Mouse (Mus musculus): ENCODE results near the gene Tnks1bp1. TPM values are rescaled to one million over a fixed set of nuclear protein-coding genes. Genes with fewer than 3 reads are reported as not detected.

Gene Tnks1bp1
- polyA plus RNA-seq, 1 experiment from 2014 or later = 32.9 TPM

- H3K9me3 ChIP-seq (ENCODE audit: control insufficient read depth, low read length) = no peaks in the 10 kb centered on the region
- H3K36me3 ChIP-seq (ENCODE audit: control insufficient read depth, insufficient read depth, low read length) = no peaks in the 10 kb centered on the region
- H3K4me2 ChIP-seq (replicated peaks; ENCODE audit: low read depth) = no peak overlapping the region
- TF ChIP-seq EP300 (optimal IDR thresholded peaks at IDR 0.05) (no peak), CTCF (IDR thresholded peaks at IDR 0.05; ENCODE audit: low read depth) (peak; percentile 77)
- no peak overlapping the region for H3K27ac ChIP-seq (replicated peaks)
- no peaks in the 10 kb centered on the region for H3K4me1 ChIP-seq (replicated peaks; ENCODE audit: control insufficient read depth, insufficient read depth)
- no peak overlapping the region for H3K9ac ChIP-seq (ENCODE audit: low read length)
- H3K4me3 ChIP-seq (ENCODE audit: low read depth, low read length) = no peak overlapping the region
- H3K27me3 ChIP-seq (ENCODE audit: control insufficient read depth, insufficient read depth, low read length) = no peaks in the 10 kb centered on the region
- 15% methylated on average over 4 of the region's 4 CpGs for WGBS
- DNase-seq (ENCODE audit: low spot score) = no peak
- ATAC-seq (ENCODE audit: low FRiP score, low TSS enrichment) = no peak
These were observed 40.1 kb upstream of the Tnks1bp1 start for GRCm38 (mm10) chr2:85007729-85008128.

DNA sequence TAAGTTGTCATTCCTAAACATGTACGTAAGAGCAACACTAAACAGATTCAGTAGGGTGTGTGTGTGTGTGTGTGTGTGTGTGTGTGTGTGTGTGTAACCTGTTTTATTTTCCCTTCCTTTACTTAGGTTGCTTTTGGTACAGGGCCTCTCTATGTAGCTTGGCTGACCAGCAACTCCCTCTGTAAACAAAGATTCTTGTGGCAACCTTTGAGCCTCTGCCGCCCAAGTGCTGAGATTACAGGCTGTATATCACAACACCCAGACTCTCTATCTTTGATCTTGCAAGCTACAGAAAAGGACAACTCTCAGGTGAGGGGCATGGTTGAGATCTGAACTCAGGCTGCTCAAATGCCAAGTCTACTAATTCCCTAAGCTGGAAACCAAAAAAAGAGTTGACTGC is 38.6 kb upstream of the Tnks1bp1 start:
- TF ChIP-seq EP300 (optimal IDR thresholded peaks at IDR 0.05) (no peak), CTCF (IDR thresholded peaks at IDR 0.05; ENCODE audit: low read depth) (no peak)
- no peaks in the 10 kb centered on the region for H3K36me3 ChIP-seq (ENCODE audit: control insufficient read depth, insufficient read depth, low read length)
- no peak overlapping the region for H3K4me2 ChIP-seq (replicated peaks; ENCODE audit: low read depth)
- no peaks in the 10 kb centered on the region for H3K27me3 ChIP-seq (ENCODE audit: control insufficient read depth, insufficient read depth, low read length)
- DNase-seq (ENCODE audit: low spot score) (peak; percentile 54), ATAC-seq (ENCODE audit: low FRiP score, low TSS enrichment) (peak; percentile 86)
- no peaks in the 10 kb centered on the region for H3K4me1 ChIP-seq (replicated peaks; ENCODE audit: control insufficient read depth, insufficient read depth)
- H3K4me3 ChIP-seq (ENCODE audit: low read depth, low read length) = no peak overlapping the region
- H3K27ac ChIP-seq (replicated peaks) = no peak overlapping the region
- H3K9ac ChIP-seq (ENCODE audit: low read length) = no peak overlapping the region
- 40% methylated on average over 2 of the region's 2 CpGs for WGBS
- no peaks in the 10 kb centered on the region for H3K9me3 ChIP-seq (ENCODE audit: control insufficient read depth, low read length)

- no peaks in the 10 kb centered on the region for H3K4me1 ChIP-seq (replicated peaks; ENCODE audit: control insufficient read depth, insufficient read depth)
- no peak overlapping the region for H3K9ac ChIP-seq (ENCODE audit: low read length)
- ATAC-seq (ENCODE audit: low FRiP score, low TSS enrichment) (peak; percentile 70), DNase-seq (ENCODE audit: low spot score) (peak; percentile 45)
- no peak overlapping the region for H3K27ac ChIP-seq (replicated peaks)
- no peaks in the 10 kb centered on the region for H3K36me3 ChIP-seq (ENCODE audit: control insufficient read depth, insufficient read depth, low read length)
- 24% methylated on average over 9 of the region's 9 CpGs for WGBS
- H3K27me3 ChIP-seq (ENCODE audit: control insufficient read depth, insufficient read depth, low read length) = no peaks in the 10 kb centered on the region
- no peaks in the 10 kb centered on the region for H3K9me3 ChIP-seq (ENCODE audit: control insufficient read depth, low read length)
- no peak overlapping the region for H3K4me2 ChIP-seq (replicated peaks; ENCODE audit: low read depth)
- TF ChIP-seq EP300 (optimal IDR thresholded peaks at IDR 0.05) = no peak
- TF ChIP-seq CTCF (IDR thresholded peaks at IDR 0.05; ENCODE audit: low read depth) = no peak
- no peak overlapping the region for H3K4me3 ChIP-seq (ENCODE audit: low read depth, low read length)
These were observed 35.8 kb upstream of the Tnks1bp1 start for GRCm38 (mm10) chr2:85011906-85012604.

- H3K9ac ChIP-seq (ENCODE audit: low read length) = no peak overlapping the region
- no peaks in the 10 kb centered on the region for H3K4me1 ChIP-seq (replicated peaks; ENCODE audit: control insufficient read depth, insufficient read depth)
- H3K27me3 ChIP-seq (ENCODE audit: control insufficient read depth, insufficient read depth, low read length) = no peaks in the 10 kb centered on the region
- no peak for TF ChIP-seq CTCF (IDR thresholded peaks at IDR 0.05; ENCODE audit: low read depth)
- TF ChIP-seq EP300 (optimal IDR thresholded peaks at IDR 0.05) = no peak
- H3K27ac ChIP-seq (replicated peaks) = no peak overlapping the region
- no peaks in the 10 kb centered on the region for H3K36me3 ChIP-seq (ENCODE audit: control insufficient read depth, insufficient read depth, low read length)
- ATAC-seq (ENCODE audit: low FRiP score, low TSS enrichment) (no peak), DNase-seq (ENCODE audit: low spot score) (no peak)
- WGBS = 81% methylated on average over 14 of the region's 14 CpGs
- no peaks in the 10 kb centered on the region for H3K9me3 ChIP-seq (ENCODE audit: control insufficient read depth, low read length)
- H3K4me3 ChIP-seq (ENCODE audit: low read depth, low read length) = no peak overlapping the region
- H3K4me2 ChIP-seq (replicated peaks; ENCODE audit: low read depth) = no peak overlapping the region
These were observed 35.1 kb upstream of the Tnks1bp1 start for GRCm38 (mm10) chr2:85012679-85013078.

DNA sequence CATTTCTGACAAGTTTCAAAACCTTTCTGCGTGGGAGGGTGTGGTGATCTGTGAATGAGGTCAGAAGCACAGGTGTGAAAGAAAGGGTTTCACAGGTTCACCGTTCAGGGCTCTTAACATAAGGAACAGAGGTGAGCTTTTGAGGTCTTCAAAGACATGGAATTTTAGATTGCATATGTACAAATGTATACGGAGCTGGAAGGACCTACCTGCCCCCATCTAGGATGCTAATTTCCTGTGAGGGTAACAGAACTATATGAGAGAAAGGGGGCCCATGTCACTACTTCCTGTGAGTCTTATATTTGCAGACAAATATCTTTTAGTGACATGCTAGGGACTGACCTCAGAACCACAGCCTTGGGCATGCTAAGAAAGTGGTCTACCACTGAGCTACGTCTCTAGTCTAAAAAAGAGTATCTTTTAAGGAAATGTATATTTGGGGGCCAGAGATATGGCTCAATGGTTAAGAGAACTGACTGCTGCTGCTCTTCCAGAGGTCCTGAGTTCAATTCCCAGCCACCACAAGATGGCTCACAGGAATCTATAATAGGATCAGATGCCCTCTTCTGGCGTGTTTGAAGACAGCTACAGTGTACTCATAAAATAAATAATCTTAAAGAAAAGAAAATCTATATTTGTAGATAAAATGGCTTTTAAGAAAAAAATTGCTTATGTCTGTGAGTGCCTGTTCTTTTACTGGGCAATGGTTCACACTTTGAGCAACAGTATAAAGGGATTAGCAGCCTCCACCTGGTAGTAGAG is 33.8 kb upstream of the Tnks1bp1 start:
- H3K4me1 ChIP-seq (replicated peaks; ENCODE audit: control insufficient read depth, insufficient read depth) = no peaks in the 10 kb centered on the region
- 69% methylated on average over 5 of the region's 5 CpGs for WGBS
- no peak overlapping the region for H3K27ac ChIP-seq (replicated peaks)
- H3K27me3 ChIP-seq (ENCODE audit: control insufficient read depth, insufficient read depth, low read length) = no peaks in the 10 kb centered on the region
- no peak for TF ChIP-seq EP300 (optimal IDR thresholded peaks at IDR 0.05)
- TF ChIP-seq CTCF (IDR thresholded peaks at IDR 0.05; ENCODE audit: low read depth) = peak; percentile 14; the same call in 1 of the 2 replicates
- H3K4me3 ChIP-seq (ENCODE audit: low read depth, low read length) = no peak overlapping the region
- H3K9ac ChIP-seq (ENCODE audit: low read length) = no peak overlapping the region
- no peak for DNase-seq (ENCODE audit: low spot score)
- no peaks in the 10 kb centered on the region for H3K9me3 ChIP-seq (ENCODE audit: control insufficient read depth, low read length)
- ATAC-seq (ENCODE audit: low FRiP score, low TSS enrichment) = no peak
- H3K36me3 ChIP-seq (ENCODE audit: control insufficient read depth, insufficient read depth, low read length) = no peaks in the 10 kb centered on the region
- H3K4me2 ChIP-seq (replicated peaks; ENCODE audit: low read depth) = no peak overlapping the region

GRCm38 (mm10) chr2:85014588-85014982 is 33.2 kb upstream of the Tnks1bp1 start:
- no peak overlapping the region for H3K27ac ChIP-seq (replicated peaks)
- H3K9ac ChIP-seq (ENCODE audit: low read length) = no peak overlapping the region
- whole genome bisulfite sequencing = 45% methylated on average over 3 of the region's 3 CpGs
- H3K9me3 ChIP-seq (ENCODE audit: control insufficient read depth, low read length) = no peaks in the 10 kb centered on the region
- H3K36me3 ChIP-seq (ENCODE audit: control insufficient read depth, insufficient read depth, low read length) = no peaks in the 10 kb centered on the region
- H3K4me2 ChIP-seq (replicated peaks; ENCODE audit: low read depth) = no peak overlapping the region
- DNase-seq (ENCODE audit: low spot score) (no peak), ATAC-seq (ENCODE audit: low FRiP score, low TSS enrichment) (no peak)
- no peaks in the 10 kb centered on the region for H3K27me3 ChIP-seq (ENCODE audit: control insufficient read depth, insufficient read depth, low read length)
- H3K4me3 ChIP-seq (ENCODE audit: low read depth, low read length) = no peak overlapping the region
- TF ChIP-seq EP300 (optimal IDR thresholded peaks at IDR 0.05) (no peak), CTCF (IDR thresholded peaks at IDR 0.05; ENCODE audit: low read depth) (no peak)
- no peaks in the 10 kb centered on the region for H3K4me1 ChIP-seq (replicated peaks; ENCODE audit: control insufficient read depth, insufficient read depth)

Data from stomach, postnatal 0 days (tissue).